Mouse (Mus musculus) stomach, postnatal 0 days (tissue): ENCODE measurements around the gene Ngrn.

Source experiments
- CTCF ChIP-seq: IDR thresholded peaks from 2 replicates; pipeline ENCODE4 v1.5.1; 2016; ENCODE audit warnings: antibody characterized with exemption, low read depth, mild to moderate bottlenecking, moderate library complexity
- EP300 ChIP-seq: optimal IDR thresholded peaks from 2 replicates; pipeline ENCODE3; 2016; ENCODE audit warnings: antibody characterized with exemption

GRCm38 (mm10) chr7:80269751-80270255 is 8.8 kb downstream of the Ngrn start:
- TF ChIP-seq CTCF (no peak), EP300 (no peak)
